Mouse (Mus musculus) hindbrain, embryonic 10.5 days (tissue): ENCODE results near the gene Plin5. TPM values are rescaled to one million over a fixed set of nuclear protein-coding genes. Genes with fewer than 3 reads are reported as not detected.
"Not testable (repeated sequence)": the region's sequence is repeated elsewhere in the genome, so short reads cannot be mapped to it uniquely, and the experiment has no call there.

ENCODE experiments used
- DNase-seq: peaks from one replicate; pipeline ENCODE4 v3.0.0-alpha.2; 2017; ENCODE audit warnings: low spot score
- H3K27ac ChIP-seq: fragments of 300-500 bp; sonication (generic); 2 replicates; pipeline ENCODE4 v1.5.1; 2016; ENCODE audit warnings: mild to moderate bottlenecking, moderate library complexity
- H3K27me3 ChIP-seq: fragments of 300-500 bp; sonication (generic); 2 replicates; pipeline ENCODE4 v1.6.1; 2016; ENCODE audit warnings: mild to moderate bottlenecking; ENCODE audit not compliant: poor library complexity, insufficient read depth, severe bottlenecking
- H3K36me3 ChIP-seq: fragments of 300-500 bp; sonication (generic); 2 replicates; pipeline ENCODE4 v1.6.1; 2016; ENCODE audit warnings: mild to moderate bottlenecking, moderate library complexity
- H3K4me1 ChIP-seq: fragments of 300-500 bp; sonication (generic); replicated peaks from 2 replicates; pipeline ENCODE4 v1.6.1; 2016; ENCODE audit warnings: mild to moderate bottlenecking
- H3K4me3 ChIP-seq: fragments of 300-500 bp; sonication (generic); 2 replicates; pipeline ENCODE4 v1.5.1; 2016; ENCODE audit warnings: mild to moderate bottlenecking, moderate library complexity
- H3K9me3 ChIP-seq: fragments of 300-500 bp; sonication (generic); 2 replicates; pipeline ENCODE4 v1.6.1; 2016; ENCODE audit warnings: mild to moderate bottlenecking, moderate library complexity
- WGBS: fragments of 180-500 bp; shearing (Covaris S2); methylation state at CpG from one replicate; pipeline ENCODE4 v1.1.7; 2016; 5-methylcytosine and 5-hydroxymethylcytosine counted together
- polyA plus RNA-seq: library from polyadenylated mRNA; unstranded; fragments of >200 nt; fragmentation: Nextera tagmentation; extraction: Ambion mirVana; gene quantifications from 2 replicates; pipeline ENCODE4 v1.2.1, GENCODE M21; 2016

The Plin5 gene
- polyA plus RNA-seq, 1 experiment from 2014 or later = 0.42 TPM

DNA sequence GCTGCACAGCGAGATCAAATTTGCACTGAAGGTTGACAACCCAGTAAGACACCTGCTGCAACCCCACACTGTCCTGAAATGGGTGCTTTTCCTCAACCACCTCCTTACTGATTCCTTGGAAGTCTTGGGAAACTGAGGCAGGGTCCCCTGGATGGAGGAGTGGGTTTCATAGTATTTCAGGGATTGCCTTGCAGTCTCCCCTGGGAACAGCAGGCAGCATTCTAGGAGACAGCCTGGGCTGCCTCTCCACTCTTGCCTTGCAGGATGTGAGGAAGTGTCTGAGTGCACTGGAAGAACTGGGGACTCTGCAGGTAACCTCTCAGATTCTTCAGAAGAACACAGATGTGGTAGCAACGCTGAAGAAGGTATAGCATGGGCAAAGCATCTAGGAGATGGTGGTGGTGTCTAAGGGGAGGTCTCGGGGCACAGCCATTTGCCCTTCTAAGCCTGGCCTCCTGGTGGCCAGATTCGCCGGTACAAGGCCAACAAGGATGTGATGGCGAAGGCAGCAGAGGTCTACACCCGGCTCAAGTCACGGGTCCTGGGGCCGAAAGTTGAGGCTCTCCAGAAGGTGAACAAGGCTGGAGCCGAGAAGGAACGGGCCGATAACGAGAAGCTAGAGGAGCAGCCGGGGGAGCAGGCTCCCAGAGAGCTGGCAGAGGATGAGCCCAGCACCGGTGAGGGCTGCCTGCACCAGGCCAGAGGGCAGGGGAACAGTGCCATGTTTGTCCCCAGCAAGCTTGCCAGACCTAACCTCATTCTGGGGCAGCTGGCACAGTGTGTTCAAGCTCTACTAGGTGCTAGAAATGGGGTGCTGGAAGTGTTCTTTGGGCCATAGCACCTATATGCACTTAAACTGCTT, 18.5 kb downstream of the Plin5 start:
- Histone ChIP-seq H3K4me3 (no peak overlapping the region), H3K27me3 (no peaks in the 10 kb centered on the region), H3K9me3 (no peaks in the 10 kb centered on the region), H3K27ac (no peak overlapping the region), H3K36me3 (peaks cover 98% of the 10 kb centered on the region), H3K4me1 (no peaks in the 10 kb centered on the region)
- no peak for DNase-seq
- WGBS = 91% methylated on average over 15 of the region's 15 CpGs

DNA sequence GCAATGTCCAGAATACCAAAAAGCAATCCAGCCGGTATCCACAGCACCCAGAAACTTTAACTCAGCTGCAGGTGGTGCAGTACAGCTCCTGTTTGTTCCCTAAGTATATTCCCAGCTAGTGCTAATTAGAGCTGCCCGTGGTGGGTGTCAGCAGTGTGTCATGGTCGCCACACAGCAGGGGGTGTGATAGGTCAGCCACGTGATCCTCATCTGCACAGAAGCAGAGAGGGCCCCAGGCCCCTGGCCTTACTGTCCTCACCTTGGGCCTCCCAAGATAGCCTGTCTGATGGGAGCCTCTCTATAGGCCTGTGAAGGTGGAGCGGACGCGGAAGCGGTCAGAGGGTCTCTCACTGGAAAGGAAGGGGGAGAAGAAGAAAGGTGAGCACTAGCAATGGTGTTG, 19.2 kb downstream of the Plin5 start:
- H3K27ac ChIP-seq = no peak overlapping the region

DNA sequence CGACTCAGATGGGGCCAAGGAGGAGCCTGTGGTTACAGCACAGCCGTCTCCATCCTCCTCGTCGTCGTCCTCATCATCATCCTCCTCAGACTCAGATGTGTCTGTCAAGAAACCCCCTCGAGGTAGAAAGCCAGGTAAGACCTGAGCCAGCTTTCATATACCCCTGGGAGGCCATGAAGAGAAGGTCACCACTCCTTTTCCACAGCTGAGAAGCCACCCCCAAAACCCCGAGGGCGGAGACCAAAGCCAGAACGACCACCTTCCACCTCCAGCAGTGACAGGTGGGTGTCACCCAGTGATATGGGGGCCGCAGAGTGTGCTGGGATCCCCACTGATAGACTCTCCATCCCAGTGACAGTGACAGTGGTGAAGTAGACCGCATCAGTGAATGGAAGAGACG, 20.5 kb downstream of the Plin5 start:
- H3K4me3 ChIP-seq = no peak overlapping the region
- WGBS = 91% methylated on average over 12 of the region's 12 CpGs
- peaks cover 92% of the 10 kb centered on the region for H3K36me3 ChIP-seq
- H3K27me3 ChIP-seq = no peaks in the 10 kb centered on the region
- H3K9me3 ChIP-seq = no peaks in the 10 kb centered on the region
- no peaks in the 10 kb centered on the region for H3K4me1 ChIP-seq
- no peak for DNase-seq
- H3K27ac ChIP-seq = no peak overlapping the region

More for the DNA sequence above, 19.2 kb downstream of the Plin5 start:
- no peak overlapping the region for H3K4me3 ChIP-seq
- DNase-seq = no peak
- no peaks in the 10 kb centered on the region for H3K4me1 ChIP-seq
- no peaks in the 10 kb centered on the region for H3K27me3 ChIP-seq
- no peaks in the 10 kb centered on the region for H3K9me3 ChIP-seq
- WGBS = 94% methylated on average over 8 of the region's 8 CpGs
- H3K36me3 ChIP-seq = peaks cover 98% of the 10 kb centered on the region

DNA sequence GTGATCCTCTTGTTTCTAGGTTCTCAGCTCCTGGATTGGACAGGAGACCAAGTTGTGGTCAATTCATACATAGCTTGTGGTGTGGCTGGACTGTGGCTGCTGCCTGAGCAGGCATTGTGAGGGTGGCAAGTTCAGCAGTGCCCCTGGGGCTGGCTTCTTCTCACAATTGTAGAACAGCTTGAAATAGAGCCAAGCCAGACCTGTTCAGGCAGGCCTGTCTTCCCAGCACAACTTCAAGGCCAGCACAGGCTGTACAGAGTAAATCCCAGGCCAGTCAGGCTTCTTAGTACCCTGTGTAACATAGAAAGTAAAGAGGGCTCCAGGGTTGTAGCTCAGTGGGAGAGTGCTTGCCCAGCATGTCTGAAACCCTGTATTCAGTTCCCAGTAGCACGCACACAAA, 24.6 kb downstream of the Plin5 start:
- Histone ChIP-seq H3K36me3 (peaks cover 85% of the 10 kb centered on the region), H3K27me3 (no peaks in the 10 kb centered on the region)

DNA sequence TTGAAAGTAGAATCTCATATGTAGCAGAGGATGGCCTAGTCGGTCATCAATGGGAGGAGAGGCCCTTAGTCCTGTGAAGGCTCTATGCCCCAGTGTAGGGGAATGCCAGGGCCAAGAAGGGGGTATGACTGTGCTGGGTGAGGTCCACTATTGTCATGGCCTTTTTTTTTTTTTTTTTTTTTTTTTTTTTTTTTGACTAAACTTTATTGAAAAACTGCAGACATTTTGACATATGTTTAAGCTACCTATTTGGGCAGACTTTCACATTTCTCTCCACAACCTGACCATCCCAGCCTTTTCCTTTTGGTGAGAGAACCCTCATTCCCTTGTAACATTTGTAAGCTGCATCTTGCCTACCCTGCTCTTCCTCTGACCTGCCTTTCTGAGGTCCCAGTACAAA, 25.1 kb downstream of the Plin5 start:
- Histone ChIP-seq H3K36me3 (peaks cover 85% of the 10 kb centered on the region), H3K4me1 (no peaks in the 10 kb centered on the region), H3K4me3 (no peak overlapping the region), H3K27ac (no peak overlapping the region), H3K27me3 (no peaks in the 10 kb centered on the region), H3K9me3 (no peaks in the 10 kb centered on the region)
- WGBS = 95% methylated on average over 1 of the region's 1 CpGs
- no peak for DNase-seq

More for the DNA sequence above, 24.6 kb downstream of the Plin5 start:
- WGBS = 88% methylated on average over 1 of the region's 1 CpGs
- H3K27ac ChIP-seq = no peak overlapping the region
- no peaks in the 10 kb centered on the region for H3K9me3 ChIP-seq
- H3K4me1 ChIP-seq = no peaks in the 10 kb centered on the region
- no peak for DNase-seq
- no peak overlapping the region for H3K4me3 ChIP-seq

DNA sequence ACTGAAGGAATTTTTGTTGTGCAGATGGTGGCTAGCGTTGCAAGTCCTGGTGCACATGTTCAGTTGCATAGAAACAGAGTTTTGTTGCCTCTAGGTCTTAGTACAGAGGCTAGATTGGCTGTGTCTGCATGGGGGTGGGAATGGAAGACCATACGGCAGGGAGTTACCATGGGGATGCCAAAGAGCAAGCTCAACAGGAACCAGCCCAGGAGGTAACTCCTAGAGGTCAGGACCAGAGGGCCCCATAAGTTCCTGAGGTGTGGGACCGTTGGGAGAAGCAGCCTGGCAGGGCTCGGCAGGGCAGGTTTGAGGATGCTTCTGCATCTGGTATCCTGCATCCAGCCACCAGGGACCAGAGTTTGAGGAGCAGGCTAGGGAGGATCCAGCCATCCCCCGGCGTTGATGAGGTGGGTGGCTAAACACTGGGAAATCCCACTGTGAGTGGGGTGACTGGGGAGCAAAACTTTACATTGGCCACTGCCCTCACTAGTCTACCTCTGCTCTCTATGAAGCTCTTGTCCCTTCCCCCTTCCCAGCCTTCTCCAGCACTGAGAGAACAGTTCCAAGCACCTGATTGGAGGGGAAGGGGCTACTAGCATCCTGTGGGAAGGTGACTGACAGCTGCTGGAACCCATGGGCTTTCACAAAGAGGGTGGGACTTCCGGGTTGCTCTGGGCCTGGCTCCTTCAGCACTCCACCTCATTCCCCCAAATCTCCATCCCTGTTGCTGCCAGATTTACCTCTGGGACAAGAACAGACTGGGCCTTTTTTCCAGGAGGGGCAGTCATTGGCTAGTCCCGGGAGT, 36.4 kb downstream of the Plin5 start:
- Histone ChIP-seq H3K4me3 (peak overlapping the region; percentile 98), H3K4me1 (peaks cover 31% of the 10 kb centered on the region), H3K36me3 (peaks cover 40% of the 10 kb centered on the region), H3K27ac (peak overlapping the region; percentile 89), H3K9me3 (no peaks in the 10 kb centered on the region), H3K27me3 (no peaks in the 10 kb centered on the region)
- 6% methylated on average over 8 of the region's 8 CpGs for WGBS
- peak; percentile 83 for DNase-seq

DNA sequence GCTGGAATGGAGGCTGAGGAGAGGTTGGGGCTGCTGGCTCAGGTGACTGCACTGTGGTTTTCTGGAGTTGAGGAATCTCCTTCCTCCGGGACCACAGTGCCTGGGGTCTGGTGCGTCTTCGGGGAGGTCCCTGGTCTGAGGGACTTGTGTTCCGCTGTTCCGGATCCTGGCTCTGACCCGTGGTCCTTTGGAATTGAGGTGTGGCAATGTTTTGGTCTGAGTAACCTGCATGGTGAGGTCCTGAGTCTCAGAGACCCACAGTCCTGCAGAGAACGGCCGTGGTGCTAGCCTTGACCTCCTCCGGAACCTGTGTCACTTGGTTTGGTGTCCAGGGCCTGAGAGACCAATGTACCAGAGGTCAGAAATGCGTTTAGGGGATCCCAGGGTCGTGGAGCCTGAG, 37.5 kb downstream of the Plin5 start:
- peaks cover 30% of the 10 kb centered on the region for H3K36me3 ChIP-seq
- H3K9me3 ChIP-seq = no peaks in the 10 kb centered on the region
- H3K27ac ChIP-seq = peak overlapping the region; percentile 89
- 1% methylated on average over 11 of the region's 11 CpGs for WGBS
- peak overlapping the region; percentile 98 for H3K4me3 ChIP-seq
- peaks cover 40% of the 10 kb centered on the region for H3K4me1 ChIP-seq
- no peaks in the 10 kb centered on the region for H3K27me3 ChIP-seq
- no peak for DNase-seq

DNA sequence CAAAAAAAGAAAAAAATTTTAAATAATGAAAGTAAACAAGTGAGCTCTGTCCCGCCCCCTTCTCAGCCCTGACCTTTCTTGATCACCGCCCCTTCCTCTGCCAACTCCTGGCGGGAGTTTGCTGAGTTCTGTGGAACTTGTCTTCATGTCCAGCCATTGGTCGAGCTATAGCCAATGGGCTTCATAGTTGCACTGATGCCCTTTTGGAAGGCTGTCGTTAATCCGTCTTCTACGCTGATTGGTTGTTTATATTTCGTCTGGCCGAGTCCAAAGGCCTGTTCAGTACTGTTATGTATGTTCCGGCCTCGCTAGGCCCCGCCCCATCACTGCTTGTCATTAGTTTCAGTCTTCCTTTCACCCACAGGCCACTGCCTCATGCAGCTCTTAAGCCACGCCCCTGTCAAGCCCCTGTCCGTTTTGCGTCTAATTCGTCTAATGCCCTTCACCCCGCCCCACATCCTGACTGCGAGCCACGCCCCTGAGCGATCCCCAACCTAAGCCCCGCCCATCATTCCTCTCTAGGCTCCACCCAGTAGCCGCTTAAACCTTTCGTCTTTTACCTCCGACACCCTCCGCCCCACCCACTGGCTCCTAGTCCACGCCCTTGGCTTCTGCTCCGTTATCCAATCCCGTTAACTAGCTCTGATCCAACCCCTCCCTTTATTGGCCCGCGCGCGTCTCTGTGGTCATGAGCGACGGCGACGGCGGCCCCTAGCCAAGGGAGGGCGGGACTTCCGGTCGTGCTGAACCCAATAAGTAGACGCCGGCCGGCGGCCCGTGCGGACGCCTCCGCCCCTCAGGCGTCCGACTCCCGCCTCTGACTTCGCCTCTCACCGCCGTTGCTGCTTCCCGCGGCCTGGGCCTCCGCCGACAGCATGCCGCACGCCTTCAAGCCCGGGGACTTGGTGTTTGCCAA, 38.3 kb downstream of the Plin5 start, which contains the start of gene Hdgfl2:
Gene Hdgfl2, plus strand, starts transcription at position 755 of the 916 bp plus-strand sequence.
- under 1% methylated on average over 61 of the region's 61 CpGs for WGBS
- H3K36me3 ChIP-seq = peaks cover 22% of the 10 kb centered on the region
- peaks cover 46% of the 10 kb centered on the region for H3K4me1 ChIP-seq
- peak within 1 kb of the TSS; percentile 89 for H3K27ac ChIP-seq
- H3K27me3 ChIP-seq = no peaks in the 10 kb centered on the region
- H3K4me3 ChIP-seq = peak within 1 kb of the TSS; percentile 98
- DNase-seq = peak; percentile 100
- no peaks in the 10 kb centered on the region for H3K9me3 ChIP-seq

DNA sequence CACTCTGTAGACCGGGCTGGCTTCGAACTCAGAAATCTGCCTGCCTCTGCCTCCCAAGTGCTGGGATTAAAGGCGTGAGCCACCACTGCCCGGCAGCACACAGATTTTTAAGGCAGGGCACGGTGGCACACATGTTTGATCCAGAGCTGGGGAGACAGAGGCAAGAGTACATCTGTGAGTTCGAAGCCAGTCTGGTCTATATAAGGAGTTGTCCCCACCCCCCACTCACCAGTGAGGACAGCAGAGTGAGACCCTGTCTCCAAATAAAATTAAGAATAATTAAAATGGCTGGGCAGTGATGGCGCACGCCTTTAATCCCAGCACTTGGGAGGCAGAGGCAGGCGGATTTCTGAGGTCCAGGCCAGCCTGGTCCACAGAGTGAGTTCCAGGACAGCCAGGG, 39.0 kb downstream of the Plin5 start:
- Histone ChIP-seq H3K36me3 (peaks cover 17% of the 10 kb centered on the region), H3K4me1 (peaks cover 54% of the 10 kb centered on the region), H3K27ac (peak overlapping the region; percentile 50), H3K4me3 (peak overlapping the region; percentile 98)
- 64% methylated on average over 9 of the region's 9 CpGs for WGBS
- DNase-seq, H3K27me3 ChIP-seq, H3K9me3 ChIP-seq: not testable (repeated sequence)

DNA sequence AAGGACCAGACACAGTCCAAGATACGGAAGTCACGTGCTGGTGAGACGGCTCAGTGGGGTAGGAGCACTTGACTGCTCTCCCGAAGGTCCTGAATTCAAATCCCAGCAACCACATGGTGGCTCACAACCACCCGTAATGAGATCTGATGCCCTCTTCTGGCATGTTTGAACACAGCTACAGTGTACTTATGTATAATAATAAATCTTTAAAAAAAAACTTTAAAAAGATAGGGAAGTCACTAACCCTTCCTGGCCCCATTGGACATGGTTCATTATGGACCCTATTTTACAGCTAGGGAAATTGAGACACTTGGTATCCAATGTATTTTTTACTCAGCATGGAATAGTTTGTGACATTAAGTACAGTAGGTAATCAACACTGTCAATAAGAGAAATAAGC, 39.9 kb downstream of the Plin5 start:
- Histone ChIP-seq H3K4me1 (peaks cover 53% of the 10 kb centered on the region), H3K27me3 (no peaks in the 10 kb centered on the region), H3K36me3 (peaks cover 13% of the 10 kb centered on the region), H3K4me3 (no peak overlapping the region), H3K27ac (no peak overlapping the region), H3K9me3 (no peaks in the 10 kb centered on the region)
- WGBS = 88% methylated on average over 5 of the region's 5 CpGs
- no peak for DNase-seq

DNA sequence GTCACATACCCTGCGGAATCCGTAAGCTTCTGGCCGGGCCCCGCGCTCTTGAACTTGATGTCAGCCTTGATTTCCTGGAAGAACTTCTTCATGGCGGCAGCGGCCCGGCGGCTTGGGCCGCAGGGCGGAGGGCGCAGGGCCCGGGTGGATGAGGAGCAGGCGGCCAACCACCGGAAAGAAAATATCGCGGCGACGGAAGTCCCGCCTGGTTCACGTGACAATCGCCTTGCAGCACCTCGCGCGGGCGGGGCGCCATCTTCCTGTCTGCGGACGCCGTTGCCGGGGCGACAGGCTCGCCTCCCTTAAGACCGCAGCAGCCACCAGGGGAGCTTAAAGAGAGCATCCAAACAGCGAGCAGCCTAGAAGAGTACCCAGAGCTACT, 42.6 kb downstream of the Plin5 start, which contains the start of gene Ubxn6:
Gene Ubxn6, minus strand, starts transcription at position 202 of the 382 bp plus-strand sequence.
- WGBS = 0% methylated on average over 35 of the region's 35 CpGs

More for the DNA sequence above, 42.6 kb downstream of the Plin5 start, which contains the start of gene Ubxn6:
- Histone ChIP-seq H3K36me3 (peaks cover 32% of the 10 kb centered on the region), H3K27ac (peak within 1 kb of the TSS; percentile 91), H3K9me3 (no peaks in the 10 kb centered on the region), H3K4me1 (peaks cover 27% of the 10 kb centered on the region), H3K27me3 (no peaks in the 10 kb centered on the region), H3K4me3 (peak within 1 kb of the TSS; percentile 87)
- peak; percentile 97 for DNase-seq
